Mouse (Mus musculus): ENCODE measurements around the gene Slc25a22.
"Not testable (repeated sequence)": the region's sequence is repeated elsewhere in the genome, so short reads cannot be mapped to it uniquely, and the experiment has no call there.

GRCm38 (mm10) chr7:141446374-141446773 is 8.7 kb upstream of the Slc25a22 start:
- TF ChIP-seq CTCF (IDR thresholded peaks at IDR 0.05; ENCODE audit: control insufficient read depth, insufficient read depth, insufficient replicate concordance, low read depth, low read length); POLR2A (IDR thresholded peaks at IDR 0.05; ENCODE audit: control insufficient read depth, low read depth, low read length): not testable (repeated sequence)

Measured in testis, adult 2 months (tissue).